In genomic region chr10:76288268-76288993, GRCm38 (mm10) we compare ENCODE assay signal across 28 mouse cellular contexts. TPM values are rescaled to one million over a fixed set of nuclear protein-coding genes. Genes with fewer than 3 reads are reported as not detected.
DNase-seq lines count a peak whose midpoint lies in the region; ATAC-seq and TF ChIP-seq lines count a peak whose summit lies in the region.
"Had no signal": no experiment of that assay in that cellular context is flagged by ENCODE, and none has a peak within 500 bp of the region (broad histone marks: within the 10 kb centered on the region; RNA-seq: fewer than 3 reads in every experiment).

No protein-coding gene starts in this region.

- H3K36me3 ChIP-seq in limb, embryonic 12.5 days, result peaks cover 90% of the 10 kb centered on the region
- H3K36me3 ChIP-seq in limb, embryonic 10.5 days, result peaks cover 76% of the 10 kb centered on the region
- peaks cover 75% of the 10 kb centered on the region for H3K36me3 ChIP-seq in lung, embryonic 14.5 days (ENCODE audit: insufficient read depth)

- peak overlapping the region; percentile 35; the same call in 1 of the 2 replicates for H3K27ac ChIP-seq in limb, embryonic 12.5 days
- no peak overlapping the region for H3K27ac ChIP-seq in limb, embryonic 10.5 days
- H3K27ac ChIP-seq in lung, embryonic 14.5 days (ENCODE audit: low read depth), result peak overlapping the region; percentile 18; the same call in 1 of the 2 replicates
- H3K27ac ChIP-seq: heart, adult 2 months; hindbrain, embryonic 13.5 days; limb, embryonic 13.5 days; liver, embryonic 12.5 days had no signal

- H3K4me1 ChIP-seq in limb, embryonic 12.5 days (replicated peaks), result no peaks in the 10 kb centered on the region
- H3K4me1 ChIP-seq in limb, embryonic 10.5 days, result 0 out of 2 replicates have a peak, but pooled peaks cover 3% of the 10 kb centered on the region
- no peaks in the 10 kb centered on the region for H3K4me1 ChIP-seq in lung, embryonic 14.5 days (ENCODE audit: insufficient read depth)
- H3K4me1 ChIP-seq: heart, embryonic 12.5 days; hindbrain, embryonic 13.5 days; limb, embryonic 13.5 days; liver, embryonic 12.5 days had no signal

- no peak overlapping the region for H3K4me2 ChIP-seq in limb, embryonic 12.5 days
- no peak overlapping the region for H3K4me2 ChIP-seq in lung, embryonic 14.5 days
- H3K4me2 ChIP-seq: heart, embryonic 12.5 days; hindbrain, embryonic 13.5 days; limb, embryonic 13.5 days; liver, embryonic 12.5 days had no signal

- no peak for TF ChIP-seq CTCF in lung, embryonic 14.5 days (IDR thresholded peaks at IDR 0.05; ENCODE audit: low read depth)

- H3K27me3 ChIP-seq in limb, embryonic 12.5 days, result no peaks in the 10 kb centered on the region
- H3K27me3 ChIP-seq in limb, embryonic 10.5 days (ENCODE audit: low read depth, poor library complexity, severe bottlenecking), result no peaks in the 10 kb centered on the region
- H3K27me3 ChIP-seq in lung, embryonic 14.5 days (ENCODE audit: insufficient read depth, low read length), result no peaks in the 10 kb centered on the region
- H3K27me3 ChIP-seq: heart, embryonic 12.5 days; hindbrain, embryonic 13.5 days; limb, embryonic 13.5 days; liver, embryonic 12.5 days had no signal

- H3K4me3 ChIP-seq in limb, embryonic 12.5 days (replicated peaks), result no peak overlapping the region
- no peak overlapping the region for H3K4me3 ChIP-seq in limb, embryonic 10.5 days
- no peak overlapping the region for H3K4me3 ChIP-seq in lung, embryonic 14.5 days (ENCODE audit: low read depth, low read length)
- H3K4me3 ChIP-seq: heart, adult 2 months; heart, embryonic 12.5 days; hindbrain, embryonic 13.5 days; limb, embryonic 13.5 days; liver, embryonic 12.5 days had no signal

- 77% methylated on average over 11 of the region's 11 CpGs for WGBS in limb, embryonic 12.5 days
- 82% methylated on average over 11 of the region's 11 CpGs for WGBS in limb, embryonic 10.5 days
- 57% methylated on average over 11 of the region's 11 CpGs for WGBS in lung, embryonic 14.5 days

- ATAC-seq in limb, embryonic 12.5 days (ENCODE audit: insufficient number of reproducible peaks, insufficient read depth, low FRiP score, low TSS enrichment, low read depth), result no peak
- ATAC-seq in lung, embryonic 14.5 days (ENCODE audit: insufficient read depth), result no peak
- ATAC-seq: activated CD4-positive, CD25-positive, alpha-beta regulatory T cell, adult 4 months; forebrain, embryonic 16.5 days; intestine, embryonic 16.5 days; liver, embryonic 12.5 days; liver, postnatal 0 days had no signal

- no peaks in the 10 kb centered on the region for H3K9me3 ChIP-seq in limb, embryonic 12.5 days
- H3K9me3 ChIP-seq in limb, embryonic 10.5 days (replicated peaks), result no peaks in the 10 kb centered on the region
- H3K9me3 ChIP-seq in lung, embryonic 14.5 days (ENCODE audit: low read depth, low read length), result no peaks in the 10 kb centered on the region
- H3K9me3 ChIP-seq: heart, embryonic 12.5 days; hindbrain, embryonic 13.5 days; limb, embryonic 13.5 days; liver, embryonic 12.5 days had no signal

- no peak for DNase-seq in limb, embryonic 10.5 days (ENCODE audit: low spot score)
- peak; percentile 57 for DNase-seq in fibroblast of lung, adult 2 months (ENCODE audit: low read depth)
- DNase-seq in lung, embryonic 14.5 days, result peak; percentile 13
- DNase-seq in lung, postnatal 36 days, result peak; percentile 55
- DNase-seq in right cerebral cortex, postnatal 36 days (ENCODE audit: low spot score in 2 of 2), result no peak
- DNase-seq in yolk sac, embryonic 10.5 days (ENCODE audit: low spot score), result no peak
- DNase-seq: adrenal gland, postnatal 10 days; B cell, adult 2 months; cerebellum, adult 11 months; cerebellum, adult 9-11 months; gastrocnemius, postnatal 36 days; heart, adult 2 months; heart, postnatal 4 days; kidney, adult 9 months; kidney, postnatal 10 days; liver, postnatal 0 days; midbrain, embryonic 14.5 days; right cerebral cortex, postnatal 25 days; spleen, adult 18-20 months; thymus, postnatal 14 days had no signal

- H3K9ac ChIP-seq in limb, embryonic 12.5 days (replicated peaks), result no peak overlapping the region
- H3K9ac ChIP-seq in lung, embryonic 14.5 days, result no peak overlapping the region
- H3K9ac ChIP-seq: heart, embryonic 12.5 days; hindbrain, embryonic 13.5 days; limb, embryonic 13.5 days; liver, embryonic 12.5 days; liver, postnatal 0 days had no signal

RNA-seq across cellular contexts. Expression of gene S100b, which starts 34.8 kb away (rescaled TPM):
- polyA plus RNA-seq in limb, embryonic 12.5 days (2016; fragmentation: Nextera tagmentation; extraction: Ambion mirVana), result 0.23 and 0.64 TPM in 2 replicates
- not detected in 2 replicates for polyA plus RNA-seq in limb, embryonic 10.5 days (2016; fragmentation: Nextera tagmentation; extraction: Ambion mirVana)
- 0.16 TPM in 1 of 2 replicates, not detected in the other for polyA plus RNA-seq in lung, embryonic 14.5 days (2014; fragmentation: Nextera tagmentation; extraction: Ambion mirVana)
- polyA plus RNA-seq: activated CD4-positive, CD25-positive, alpha-beta regulatory T cell, adult 4 months; liver, embryonic 12.5 days had no signal

RNA-seq across cellular contexts. Expression of gene Prmt2, which starts 50.8 kb away (rescaled TPM):
- polyA plus RNA-seq in limb, embryonic 12.5 days (2016; fragmentation: Nextera tagmentation; extraction: Ambion mirVana), result 45.3 and 49.4 TPM in 2 replicates
- polyA plus RNA-seq in limb, embryonic 10.5 days (2016; fragmentation: Nextera tagmentation; extraction: Ambion mirVana), result 38.8 and 43.9 TPM in 2 replicates
- 44.6 and 45.0 TPM in 2 replicates for polyA plus RNA-seq in lung, embryonic 14.5 days (2014; fragmentation: Nextera tagmentation; extraction: Ambion mirVana)

RNA-seq across cellular contexts. Expression of gene Dip2a, which starts 56.7 kb away (rescaled TPM):
- polyA plus RNA-seq in limb, embryonic 12.5 days (2016; fragmentation: Nextera tagmentation; extraction: Ambion mirVana), result 12.9 and 13.0 TPM in 2 replicates
- 5.1 and 7.6 TPM in 2 replicates for polyA plus RNA-seq in limb, embryonic 10.5 days (2016; fragmentation: Nextera tagmentation; extraction: Ambion mirVana)
- 6.5 and 6.6 TPM in 2 replicates for polyA plus RNA-seq in lung, embryonic 14.5 days (2014; fragmentation: Nextera tagmentation; extraction: Ambion mirVana)

Comparison
In these comparisons a context has a peak if more than half of its experiments do, and no peak if none do; other contexts are left out.
1. DNase-seq: peak in fibroblast of lung, adult 2 months (single experiment), lung, embryonic 14.5 days (single experiment) and lung, postnatal 36 days (single experiment); none in limb, embryonic 10.5 days (single experiment), right cerebral cortex, postnatal 36 days (0 of 2) and yolk sac, embryonic 10.5 days (single experiment).